Mouse (Mus musculus) erythroblast, embryonic 14.5 days (primary cell): ENCODE data around the gene Fahd1. TPM values are rescaled to one million over a fixed set of nuclear protein-coding genes. Genes with fewer than 3 reads are reported as not detected.
A peak's percentile ranks its signal among the peaks of the same experiment; 100 is the strongest.

Source experiments
- H3K27me3 ChIP-seq: 2 replicates; pipeline ENCODE4 v1.6.1; 2012; ENCODE audit warnings: inconsistent platforms; ENCODE audit not compliant: control insufficient read depth
- H3K36me3 ChIP-seq: 2 replicates; pipeline ENCODE4 v1.6.1; 2012; ENCODE audit warnings: mild to moderate bottlenecking, inconsistent platforms; ENCODE audit not compliant: control insufficient read depth
- H3K4me1 ChIP-seq: 2 replicates; pipeline ENCODE4 v1.6.1; 2012; ENCODE audit warnings: inconsistent platforms; ENCODE audit not compliant: control insufficient read depth
- H3K4me3 ChIP-seq: replicated peaks from 2 replicates; pipeline ENCODE3; 2012; ENCODE audit warnings: moderate library complexity, mild to moderate bottlenecking, inconsistent platforms
- H3K9me3 ChIP-seq: 2 replicates; pipeline ENCODE4 v1.6.1; 2012; ENCODE audit warnings: low read length, inconsistent platforms, mixed read lengths; ENCODE audit not compliant: control insufficient read depth
- GATA1 ChIP-seq: IDR thresholded peaks from 2 replicates; pipeline ENCODE4 v1.6.1; 2012; ENCODE audit warnings: low read length, inconsistent platforms, mixed read lengths
- TAL1 ChIP-seq: IDR thresholded peaks from 3 replicates; pipeline ENCODE4 v1.6.1; 2012; ENCODE audit warnings: low read length, inconsistent platforms, mixed read lengths
- polyA plus RNA-seq: library from polyadenylated mRNA; stranded (reverse); fragments of >175 nt; gene quantifications from 2 replicates; pipeline ENCODE4 v1.2.3, GENCODE M21; 2012

Gene Fahd1
- 2.3 and 2.9 TPM in 2 replicates for polyA plus RNA-seq

DNA sequence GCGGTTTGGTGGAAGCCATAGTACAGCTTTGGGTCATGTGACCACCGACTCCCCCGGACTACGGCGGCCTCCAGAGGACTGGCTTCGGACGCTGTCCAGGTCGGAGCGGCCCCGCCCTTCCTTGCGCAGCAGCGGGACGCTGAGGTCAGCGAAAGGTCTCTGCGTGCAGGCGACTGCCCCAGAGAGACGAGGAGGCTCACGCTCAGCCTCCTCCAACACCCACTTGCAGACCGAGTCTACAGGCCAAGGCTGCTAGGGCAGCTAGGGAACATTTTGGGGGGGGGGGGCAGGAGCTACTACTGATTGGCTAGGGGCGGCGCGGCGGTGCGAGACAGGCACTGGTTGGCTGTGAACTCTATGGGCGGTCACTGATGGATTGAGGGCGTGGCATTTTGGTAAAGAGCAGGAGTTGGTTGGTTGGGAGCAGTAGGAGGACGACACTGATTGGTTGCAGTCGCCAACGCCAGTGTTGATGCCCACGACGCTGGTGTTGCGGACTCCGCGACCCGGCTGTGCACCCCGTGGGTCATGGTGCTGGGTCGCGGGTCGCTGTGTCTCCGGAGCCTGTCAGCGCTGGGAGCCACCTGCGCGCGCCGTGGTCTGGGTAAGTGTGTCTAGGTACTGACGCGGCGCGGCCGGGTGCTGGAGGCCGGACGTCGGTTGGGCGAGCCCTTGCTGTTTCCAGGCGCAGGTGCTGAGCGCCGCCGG lies at the start of gene Fahd1:
Gene Fahd1 (minus strand): TSS at position 300 of the 708 bp plus-strand sequence.
- Histone ChIP-seq H3K4me3 (peak within 1 kb of the TSS; percentile 70), H3K27me3 (no peaks in the 10 kb centered on the region), H3K9me3 (no peaks in the 10 kb centered on the region), H3K36me3 (peaks cover 44% of the 10 kb centered on the region), H3K4me1 (peaks cover 54% of the 10 kb centered on the region)
- no peak for TF ChIP-seq TAL1
- TF ChIP-seq GATA1, result no peak

DNA sequence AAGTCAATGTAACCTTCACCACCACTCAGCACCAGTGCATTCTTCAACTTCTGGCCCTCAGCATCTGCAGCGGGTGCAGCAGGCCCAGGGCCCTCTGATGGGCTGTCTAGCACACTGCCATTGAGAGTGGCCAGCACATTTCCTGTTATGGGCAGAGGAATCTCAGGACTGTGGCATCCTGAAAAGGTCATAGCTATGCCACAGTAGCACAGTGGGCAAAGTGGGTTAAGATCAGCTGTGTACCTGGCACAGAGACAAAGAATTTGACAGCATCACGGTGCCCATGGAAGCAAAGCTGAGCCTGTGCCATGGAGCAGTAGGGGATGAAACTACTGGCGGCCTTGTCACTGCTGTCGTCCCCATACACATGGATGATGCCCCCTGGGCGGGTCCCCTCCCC lies 49.0 kb upstream of the Fahd1 start:
- TF ChIP-seq TAL1, result no peak
- TF ChIP-seq GATA1, result no peak
- H3K4me1 ChIP-seq, result peaks cover 91% of the 10 kb centered on the region
- H3K9me3 ChIP-seq, result no peaks in the 10 kb centered on the region
- H3K4me3 ChIP-seq, result no peak overlapping the region
- H3K27me3 ChIP-seq, result no peaks in the 10 kb centered on the region
- H3K36me3 ChIP-seq, result peaks cover 81% of the 10 kb centered on the region

DNA sequence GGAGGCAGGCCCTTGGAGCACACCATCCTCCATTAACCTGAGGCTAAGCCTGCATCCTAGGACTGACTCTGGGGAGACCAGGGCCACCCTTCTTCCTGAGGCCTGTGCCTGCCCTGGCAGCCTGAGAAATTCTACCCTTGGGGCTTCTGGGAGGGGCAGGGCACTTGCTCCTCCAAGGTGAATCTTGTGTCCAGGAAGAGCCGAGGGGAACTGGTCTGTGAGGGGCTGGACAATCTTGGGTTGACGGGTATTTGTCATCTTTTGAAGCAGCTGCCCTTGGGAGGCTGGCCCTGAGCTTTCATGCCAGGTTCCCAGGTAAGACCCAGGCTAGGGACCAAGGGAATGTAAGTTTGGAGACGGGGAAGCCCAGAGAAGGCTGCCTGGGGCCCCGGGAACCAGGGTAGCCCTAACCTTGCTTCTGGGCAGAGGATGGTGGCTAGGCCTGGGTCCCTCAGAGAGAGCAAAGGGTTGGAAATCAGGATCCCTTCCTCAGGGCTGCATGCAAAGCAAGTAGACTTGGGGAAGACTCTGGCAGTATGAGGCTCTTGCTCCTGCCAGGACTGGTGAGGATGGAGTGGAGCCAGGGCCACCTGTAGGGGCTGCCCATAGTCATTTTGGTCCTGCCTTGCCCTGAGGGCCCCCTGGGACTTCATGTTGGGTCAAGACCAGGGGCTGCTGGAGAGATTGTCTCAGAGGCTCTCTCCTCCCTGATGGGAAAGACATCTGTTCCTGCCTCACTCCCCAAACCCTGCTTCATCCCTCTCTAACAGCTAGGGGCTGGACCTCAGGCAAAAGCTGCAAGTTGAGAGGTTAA lies 48.1 kb upstream of the Fahd1 start:
- TF ChIP-seq TAL1 (no peak), GATA1 (no peak)
- H3K4me1 ChIP-seq, result peaks cover 91% of the 10 kb centered on the region
- H3K9me3 ChIP-seq, result no peaks in the 10 kb centered on the region
- no peaks in the 10 kb centered on the region for H3K27me3 ChIP-seq
- H3K4me3 ChIP-seq, result peak overlapping the region; percentile 64
- H3K36me3 ChIP-seq, result peaks cover 81% of the 10 kb centered on the region

DNA sequence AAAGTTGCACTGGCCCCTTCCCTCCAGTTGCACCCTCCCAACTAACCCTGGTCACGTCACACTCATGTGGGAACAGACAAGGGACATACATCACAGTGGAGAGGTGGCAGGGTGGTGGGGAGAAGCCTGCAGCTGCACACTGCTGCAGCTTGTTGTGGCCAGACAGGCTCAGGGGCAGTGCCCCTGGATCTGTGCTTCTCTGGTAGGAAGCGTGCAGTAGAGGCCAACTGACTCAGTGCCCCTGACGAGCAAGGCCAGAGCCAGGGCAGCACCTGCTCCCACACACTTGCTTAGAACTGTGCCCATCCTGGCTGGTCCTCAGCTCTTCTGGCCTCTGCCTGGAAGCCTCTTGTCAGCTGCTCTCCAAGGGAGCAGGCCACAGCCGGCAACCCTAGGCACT lies 47.4 kb upstream of the Fahd1 start:
- Histone ChIP-seq H3K9me3 (no peaks in the 10 kb centered on the region), H3K27me3 (no peaks in the 10 kb centered on the region), H3K4me3 (peak overlapping the region; percentile 64), H3K4me1 (peaks cover 90% of the 10 kb centered on the region), H3K36me3 (peaks cover 81% of the 10 kb centered on the region)
- no peak for TF ChIP-seq TAL1
- no peak for TF ChIP-seq GATA1

DNA sequence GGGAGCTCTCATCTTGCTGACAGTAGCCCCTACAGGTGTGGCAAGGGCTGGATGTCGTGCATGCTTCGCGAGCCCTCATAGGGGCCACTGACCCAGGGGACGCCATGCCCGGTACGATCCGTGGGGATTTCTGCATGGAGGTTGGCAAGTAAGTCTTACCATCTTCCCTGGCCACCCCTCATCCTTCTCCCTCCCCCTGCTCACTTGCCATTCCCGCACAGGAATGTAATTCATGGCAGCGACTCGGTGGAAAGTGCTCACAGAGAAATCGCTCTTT lies 46.8 kb upstream of the Fahd1 start:
- peaks cover 88% of the 10 kb centered on the region for H3K4me1 ChIP-seq

DNA sequence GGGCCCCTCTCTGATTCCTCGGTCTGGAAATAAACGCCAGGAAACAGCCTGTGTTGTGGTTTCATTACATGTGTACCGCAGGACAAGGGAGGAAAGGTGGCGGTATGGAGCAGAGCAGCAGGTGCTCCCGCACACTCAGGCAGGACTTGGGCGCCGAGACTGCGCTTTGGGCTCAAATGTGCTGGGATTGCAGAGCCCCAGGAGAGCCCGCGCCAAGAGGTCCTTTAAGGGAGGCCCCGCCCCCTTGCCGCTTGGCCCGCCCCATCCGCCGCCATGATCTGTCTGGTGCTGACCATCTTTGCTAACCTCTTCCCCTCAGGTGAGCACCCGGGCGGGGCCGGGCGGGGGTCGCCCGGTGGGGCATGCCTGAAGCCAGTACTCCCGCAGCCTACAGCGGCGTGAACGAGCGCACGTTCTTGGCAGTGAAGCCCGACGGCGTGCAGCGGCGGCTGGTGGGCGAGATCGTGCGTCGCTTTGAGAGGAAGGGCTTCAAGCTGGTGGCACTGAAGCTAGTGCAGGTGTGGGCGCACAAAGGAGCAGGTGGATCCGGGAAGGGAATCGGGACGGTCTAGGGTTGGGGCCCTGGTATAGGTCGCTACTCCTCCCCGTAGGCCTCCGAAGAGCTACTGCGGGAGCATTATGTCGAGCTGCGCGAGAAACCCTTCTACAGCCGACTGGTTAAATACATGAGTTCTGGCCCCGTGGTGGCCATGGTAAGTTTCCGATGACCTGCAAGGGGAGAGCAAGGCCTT lies 46.3 kb upstream of the Fahd1 start, which contains the start of gene Nme3:
Gene Nme3 (plus strand): TSS at position 260 of the 752 bp plus-strand sequence.
- Histone ChIP-seq H3K4me1 (peaks cover 83% of the 10 kb centered on the region), H3K36me3 (peaks cover 81% of the 10 kb centered on the region), H3K9me3 (no peaks in the 10 kb centered on the region), H3K27me3 (no peaks in the 10 kb centered on the region), H3K4me3 (peak within 1 kb of the TSS; percentile 64)
- TF ChIP-seq TAL1 (no peak), GATA1 (no peak)

More for the DNA sequence above, 46.8 kb upstream of the Fahd1 start:
- peak overlapping the region; percentile 64 for H3K4me3 ChIP-seq
- H3K36me3 ChIP-seq, result peaks cover 81% of the 10 kb centered on the region
- no peaks in the 10 kb centered on the region for H3K9me3 ChIP-seq
- H3K27me3 ChIP-seq, result no peaks in the 10 kb centered on the region
- TF ChIP-seq GATA1 (no peak), TAL1 (no peak)

DNA sequence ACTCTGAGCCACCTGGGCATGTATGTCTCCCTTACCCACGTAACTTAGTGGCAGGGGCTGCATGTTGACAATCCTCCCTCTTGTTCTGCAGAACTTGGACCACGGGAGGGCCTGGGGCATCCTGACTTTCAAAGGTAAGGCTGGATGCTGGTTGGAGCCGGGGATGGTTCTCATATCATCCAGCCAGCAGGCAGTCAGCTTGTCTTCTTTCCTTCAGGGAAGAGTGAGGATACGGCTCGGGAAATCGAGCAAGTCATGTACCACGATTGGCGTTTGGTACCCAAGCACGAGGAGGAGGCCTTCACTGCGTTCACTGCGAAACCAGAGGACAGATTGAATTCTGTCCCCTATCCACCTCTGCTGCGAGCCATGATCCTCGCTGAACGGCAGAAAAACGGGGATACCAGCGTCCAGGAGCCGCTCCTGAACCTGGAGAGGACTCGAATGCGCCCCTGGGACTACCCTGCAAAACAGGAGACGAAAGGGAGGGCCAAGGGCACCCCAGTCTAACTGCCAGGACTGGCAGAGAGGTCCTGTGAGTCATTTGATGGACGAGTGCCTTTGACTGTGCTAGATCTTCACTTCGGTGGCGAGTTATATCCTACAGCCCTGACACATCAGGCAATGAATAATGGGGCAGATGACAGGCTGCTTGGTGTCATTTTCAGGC lies 45.5 kb upstream of the Fahd1 start:
- Histone ChIP-seq H3K4me3 (peak overlapping the region; percentile 64), H3K4me1 (peaks cover 79% of the 10 kb centered on the region), H3K9me3 (no peaks in the 10 kb centered on the region), H3K27me3 (no peaks in the 10 kb centered on the region), H3K36me3 (peaks cover 81% of the 10 kb centered on the region)
- TF ChIP-seq GATA1, result no peak
- TF ChIP-seq TAL1, result no peak

DNA sequence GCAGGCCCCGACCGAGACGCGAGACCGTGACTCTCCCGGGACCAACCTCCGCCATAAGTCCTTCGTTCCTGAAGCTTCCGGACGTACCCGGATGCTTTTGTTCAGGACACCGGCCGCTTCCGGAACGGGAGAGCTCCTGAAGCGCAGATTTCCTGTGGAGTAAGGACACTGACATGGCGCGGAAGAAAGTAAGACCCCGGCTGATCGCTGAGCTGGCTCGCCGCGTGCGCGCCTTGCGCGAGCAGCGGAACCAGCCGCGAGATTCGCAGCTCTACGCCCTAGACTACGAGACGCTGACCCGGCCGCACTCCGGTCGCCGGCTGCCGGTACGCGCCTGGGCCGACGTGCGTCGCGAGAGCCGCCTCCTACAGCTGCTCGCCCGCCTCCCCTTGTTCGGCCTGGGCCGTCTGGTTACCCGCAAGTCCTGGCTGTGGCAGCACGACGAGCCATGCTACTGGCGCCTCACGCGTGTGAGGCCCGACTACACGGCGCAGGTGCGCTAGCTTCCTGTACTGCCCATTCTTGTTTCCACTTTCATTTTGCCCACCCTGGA lies 44.9 kb upstream of the Fahd1 start, which contains the start of the genes Eme2 and Mrps34:
Gene Eme2 (minus strand): TSS at position 93 of the 553 bp plus-strand sequence.
Gene Mrps34 (plus strand): TSS at position 122 of the 553 bp plus-strand sequence.
- Histone ChIP-seq H3K36me3 (peaks cover 81% of the 10 kb centered on the region), H3K9me3 (no peaks in the 10 kb centered on the region), H3K4me3 (peak within 1 kb of the TSS; percentile 64), H3K4me1 (peaks cover 79% of the 10 kb centered on the region), H3K27me3 (no peaks in the 10 kb centered on the region)
- TF ChIP-seq TAL1 (no peak), GATA1 (no peak)
